Mouse (Mus musculus) cerebellum, postnatal 4 days (tissue): Measurements from ENCODE around the gene Prss33.
A peak's percentile ranks its signal among the peaks of the same experiment; 100 is the strongest.

Experiments used
- DNase-seq, 2 experiments: peaks; one replicate each; pipeline ENCODE4 v3.0.0; 2022; ENCODE audit warnings: low spot score in 2 of 2, mixed read lengths in 1 of 2

Gene Prss33

DNA sequence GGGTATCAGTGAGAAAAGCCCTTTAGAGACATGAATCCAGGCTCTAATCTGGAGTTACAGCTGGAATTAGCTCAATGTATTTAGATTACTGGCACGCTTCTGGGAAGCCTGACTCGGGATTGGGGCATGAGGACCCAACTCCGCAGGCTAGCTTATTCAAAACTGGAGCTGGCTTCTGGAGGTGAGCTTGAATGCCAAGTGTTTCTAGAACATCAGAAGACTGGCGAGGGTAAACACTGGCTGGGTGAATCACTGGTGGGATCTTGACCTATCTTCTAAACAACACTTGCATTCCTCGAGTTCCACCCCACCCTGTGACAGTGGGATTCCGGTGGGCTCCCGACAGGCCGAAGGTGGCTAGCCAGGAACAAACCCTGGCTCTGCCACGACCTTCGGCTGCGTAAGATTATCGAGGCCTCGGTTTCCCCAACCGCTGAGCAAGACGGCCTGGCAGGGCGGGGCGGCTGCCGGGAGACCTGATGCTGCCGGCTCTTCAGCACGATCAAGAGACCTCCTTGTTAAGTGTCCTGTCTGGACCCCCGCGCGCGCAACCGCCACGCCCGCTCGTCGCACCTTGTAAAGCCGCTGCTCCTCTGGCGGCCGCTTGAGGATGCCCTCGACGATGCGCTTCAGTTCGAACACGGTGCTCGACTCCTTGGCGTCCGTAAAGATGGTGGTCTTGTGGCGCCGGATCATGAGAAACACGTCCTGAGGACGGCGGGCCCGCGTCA lies 7.4 kb downstream of the Prss33 start:
- peak in 1 of 2 experiments; percentile 62 for DNase-seq

DNA sequence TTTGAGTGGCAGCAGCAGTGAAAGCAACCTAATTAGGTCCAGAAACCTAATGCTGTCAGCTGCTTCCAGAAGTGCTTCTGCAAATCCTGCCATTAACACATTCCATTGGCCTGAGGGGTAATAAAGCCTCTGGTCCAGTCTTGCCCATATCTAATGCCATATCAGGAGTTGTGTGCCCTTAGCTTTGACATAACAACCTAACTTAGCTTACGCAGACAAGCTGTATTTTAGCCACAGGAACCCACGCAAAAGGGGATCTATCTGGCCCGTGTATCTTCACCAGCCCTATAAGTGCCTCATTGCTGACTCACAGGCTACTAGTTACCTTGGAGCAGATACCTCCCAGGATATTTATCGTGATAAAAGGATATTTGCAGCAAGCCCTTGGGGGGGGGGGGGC lies 10.3 kb downstream of the Prss33 start:
- DNase-seq: no peak

DNA sequence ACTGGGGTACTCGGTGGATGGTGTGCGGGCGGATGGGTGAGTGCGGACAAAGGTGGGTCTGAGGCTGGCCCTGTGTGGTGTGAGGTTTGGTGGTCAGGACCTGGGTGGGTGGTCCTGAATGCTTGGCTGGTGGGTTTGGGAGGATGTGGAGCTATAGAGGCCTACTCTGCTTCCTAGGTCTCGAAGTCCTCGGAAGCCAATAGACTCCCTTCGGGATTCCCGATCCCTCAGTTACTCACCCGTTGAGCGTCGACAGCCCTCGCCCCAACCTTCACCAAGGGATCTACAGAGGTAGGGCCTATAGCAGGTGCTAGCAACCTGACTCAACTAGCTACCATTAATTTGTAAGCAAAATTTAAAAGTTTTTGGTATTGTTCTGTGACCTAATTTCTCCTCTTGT lies 12.2 kb downstream of the Prss33 start:
- no peak for DNase-seq

DNA sequence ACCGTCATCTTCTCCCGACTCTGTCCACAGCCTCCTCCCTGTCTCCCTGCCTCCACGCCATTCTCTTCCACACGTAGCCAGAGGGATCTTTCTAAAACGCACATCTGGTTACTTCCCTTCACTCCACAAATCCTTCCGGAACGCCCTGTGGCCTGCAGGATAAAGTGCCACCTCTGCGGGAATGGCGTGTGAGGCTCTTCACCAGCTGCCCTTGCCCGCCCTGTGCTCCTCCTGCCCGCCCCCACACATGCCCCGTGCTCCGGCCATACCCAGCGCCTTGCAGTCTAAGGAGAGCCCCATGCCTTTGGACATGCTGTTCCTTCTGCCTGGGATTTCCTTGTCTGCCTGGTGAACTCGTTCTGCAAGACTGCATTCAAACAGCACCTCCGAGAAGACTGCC lies 12.8 kb downstream of the Prss33 start:
- DNase-seq: no peak

DNA sequence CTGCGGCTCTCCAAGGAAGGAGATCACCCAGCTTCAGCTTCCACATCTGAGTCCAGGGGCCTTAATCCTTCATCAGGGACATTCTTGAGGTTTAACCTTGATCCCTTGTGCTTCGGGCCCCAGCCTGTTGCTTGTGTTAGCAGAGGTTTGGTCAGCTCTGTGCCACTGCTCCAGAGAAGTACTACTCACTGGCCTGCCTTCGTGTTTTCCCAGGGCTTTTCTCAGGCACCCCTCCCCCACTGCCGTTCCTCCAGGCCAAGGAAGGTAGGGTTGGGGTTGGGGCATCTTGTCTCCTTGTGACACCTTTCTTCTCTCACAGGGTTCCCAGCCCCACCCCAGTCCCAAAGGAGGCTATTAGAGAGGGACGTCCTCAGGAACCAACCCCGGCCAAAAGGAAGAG lies 13.8 kb downstream of the Prss33 start:
- no peak for DNase-seq

DNA sequence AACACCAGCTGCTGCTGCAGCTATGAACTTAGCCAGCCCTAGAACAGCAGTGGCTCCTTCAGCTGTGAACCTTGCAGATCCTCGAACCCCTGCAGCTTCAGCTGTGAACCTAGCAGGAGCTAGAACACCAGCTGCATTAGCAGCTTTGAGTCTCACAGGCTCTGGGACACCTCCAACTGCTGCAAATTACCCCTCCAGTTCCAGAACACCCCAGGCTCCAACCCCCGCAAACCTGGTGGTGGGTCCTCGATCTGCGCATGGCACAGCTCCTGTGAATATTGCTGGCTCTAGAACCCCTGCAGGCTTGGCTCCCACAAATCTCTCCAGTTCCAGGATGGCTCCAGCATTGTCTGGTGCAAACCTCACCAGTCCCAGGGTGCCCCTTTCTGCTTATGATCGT lies 15.1 kb downstream of the Prss33 start:
- no peak for DNase-seq

DNA sequence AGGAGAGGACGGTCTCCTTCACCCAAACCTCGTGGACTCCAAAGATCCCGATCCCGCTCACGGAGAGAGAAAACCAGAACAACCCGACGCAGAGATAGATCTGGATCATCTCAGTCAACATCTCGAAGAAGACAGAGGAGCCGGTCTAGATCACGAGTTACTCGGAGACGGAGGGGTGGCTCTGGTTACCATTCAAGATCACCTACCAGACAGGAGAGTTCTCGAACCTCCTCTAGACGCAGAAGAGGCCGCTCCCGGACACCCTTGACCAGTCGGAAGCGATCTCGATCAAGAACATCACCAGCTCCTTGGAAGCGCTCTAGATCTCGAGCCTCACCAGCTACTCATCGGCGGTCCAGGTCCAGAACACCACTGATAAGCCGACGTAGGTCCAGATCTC lies 16.6 kb downstream of the Prss33 start:
- no peak for DNase-seq

DNA sequence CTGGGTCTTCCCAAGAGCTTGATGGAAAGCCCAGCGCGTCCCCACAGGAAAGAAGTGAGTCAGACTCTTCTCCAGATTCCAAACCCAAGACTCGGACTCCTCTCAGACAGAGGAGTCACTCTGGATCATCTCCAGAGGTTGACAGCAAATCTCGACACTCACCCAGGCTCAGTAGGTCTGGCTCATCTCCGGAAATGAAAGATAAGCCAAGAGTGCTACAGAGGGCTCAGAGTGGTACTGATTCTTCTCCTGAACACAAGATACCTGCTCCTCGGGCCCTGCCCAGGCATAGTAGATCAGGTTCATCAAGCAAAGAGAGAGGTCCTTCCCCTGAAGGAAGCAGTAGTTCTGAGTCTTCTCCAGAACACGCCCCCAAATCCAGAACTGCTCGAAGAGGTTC lies 17.3 kb downstream of the Prss33 start:
- no peak for DNase-seq

DNA sequence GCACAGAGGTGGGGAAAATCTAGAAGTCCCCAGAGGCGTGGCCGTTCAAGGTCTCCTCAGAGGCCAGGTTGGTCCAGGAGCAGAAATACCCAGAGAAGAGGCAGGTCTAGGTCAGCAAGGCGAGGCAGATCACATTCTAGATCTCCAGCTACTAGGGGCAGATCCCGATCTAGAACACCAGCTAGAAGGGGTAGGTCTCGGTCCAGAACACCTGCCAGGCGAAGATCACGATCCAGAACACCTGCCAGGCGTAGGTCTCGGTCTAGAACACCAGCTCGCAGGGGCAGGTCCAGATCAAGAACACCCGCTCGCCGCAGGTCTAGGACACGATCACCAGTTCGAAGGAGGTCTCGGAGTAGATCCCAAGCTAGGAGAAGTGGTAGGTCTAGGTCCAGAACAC lies 20.2 kb downstream of the Prss33 start:
- DNase-seq: no peak

DNA sequence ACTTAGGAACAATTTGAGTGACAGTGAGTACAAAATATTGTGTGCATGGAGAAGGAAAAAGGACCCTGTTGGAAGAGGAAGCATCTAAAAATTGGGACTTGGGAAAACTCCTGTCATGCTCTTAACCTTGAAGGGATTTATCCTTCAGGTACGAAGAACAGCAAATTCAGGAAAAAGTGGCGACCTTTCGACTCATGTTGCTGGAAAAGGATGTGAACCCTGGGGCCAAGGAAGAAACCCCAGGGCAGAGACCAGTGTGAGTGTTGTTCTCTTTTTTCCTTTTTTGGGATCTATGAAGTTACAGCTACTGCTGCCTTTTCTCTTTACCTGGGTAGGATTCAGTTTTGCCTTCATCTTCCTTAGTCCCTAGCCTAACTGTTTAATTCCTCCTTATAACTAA lies 27.9 kb downstream of the Prss33 start:
- DNase-seq: no peak

DNA sequence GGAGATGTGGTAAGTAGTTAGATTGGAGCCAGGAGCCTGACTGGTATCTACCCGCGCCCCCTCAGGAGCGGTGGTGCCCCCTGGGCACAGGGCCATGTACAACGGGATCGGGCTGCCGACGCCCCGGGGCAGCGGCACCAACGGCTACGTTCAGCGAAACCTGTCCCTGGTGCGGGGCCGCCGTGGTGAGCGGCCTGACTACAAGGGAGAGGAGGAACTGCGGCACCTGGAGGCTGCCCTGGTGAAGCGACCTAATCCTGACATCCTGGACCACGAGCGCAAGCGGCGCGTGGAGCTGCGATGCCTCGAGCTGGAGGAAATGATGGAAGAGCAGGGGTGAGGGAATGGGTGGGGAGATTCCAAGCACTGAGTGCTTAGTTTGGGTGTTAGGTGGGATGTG lies 29.0 kb downstream of the Prss33 start:
- no peak for DNase-seq

DNA sequence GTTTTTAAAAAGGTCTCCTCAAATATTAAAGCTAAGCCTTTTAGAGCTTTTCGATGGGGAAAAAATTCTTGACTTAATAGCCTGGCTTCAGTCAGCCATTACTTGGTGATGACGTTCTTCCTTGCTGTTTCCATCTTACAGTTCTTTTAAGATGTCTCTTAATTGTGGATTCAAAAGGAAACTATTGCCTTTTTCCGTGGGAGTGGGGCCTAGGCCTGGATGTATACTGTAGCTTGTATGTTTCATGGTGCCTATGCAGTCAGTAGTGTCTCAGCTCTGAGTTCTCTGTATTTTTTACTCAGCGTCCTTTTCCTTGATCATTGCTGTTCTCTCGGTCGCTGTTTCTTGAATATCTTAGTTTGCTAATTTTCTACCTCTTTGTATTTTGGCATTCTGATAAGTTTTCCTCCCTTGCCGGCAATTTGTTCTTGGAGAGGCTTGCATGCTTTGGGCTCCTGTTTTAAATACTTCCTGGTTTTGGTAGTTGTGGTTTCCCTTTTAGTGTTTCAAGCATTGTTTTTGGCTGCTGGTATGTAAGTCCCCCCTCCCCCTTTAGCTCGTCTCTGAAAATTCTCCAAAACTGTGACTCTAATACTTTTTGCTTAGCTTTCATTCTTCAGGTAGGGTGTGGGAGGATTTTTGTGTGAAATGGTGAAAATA lies 31.3 kb downstream of the Prss33 start:
- no peak for DNase-seq

DNA sequence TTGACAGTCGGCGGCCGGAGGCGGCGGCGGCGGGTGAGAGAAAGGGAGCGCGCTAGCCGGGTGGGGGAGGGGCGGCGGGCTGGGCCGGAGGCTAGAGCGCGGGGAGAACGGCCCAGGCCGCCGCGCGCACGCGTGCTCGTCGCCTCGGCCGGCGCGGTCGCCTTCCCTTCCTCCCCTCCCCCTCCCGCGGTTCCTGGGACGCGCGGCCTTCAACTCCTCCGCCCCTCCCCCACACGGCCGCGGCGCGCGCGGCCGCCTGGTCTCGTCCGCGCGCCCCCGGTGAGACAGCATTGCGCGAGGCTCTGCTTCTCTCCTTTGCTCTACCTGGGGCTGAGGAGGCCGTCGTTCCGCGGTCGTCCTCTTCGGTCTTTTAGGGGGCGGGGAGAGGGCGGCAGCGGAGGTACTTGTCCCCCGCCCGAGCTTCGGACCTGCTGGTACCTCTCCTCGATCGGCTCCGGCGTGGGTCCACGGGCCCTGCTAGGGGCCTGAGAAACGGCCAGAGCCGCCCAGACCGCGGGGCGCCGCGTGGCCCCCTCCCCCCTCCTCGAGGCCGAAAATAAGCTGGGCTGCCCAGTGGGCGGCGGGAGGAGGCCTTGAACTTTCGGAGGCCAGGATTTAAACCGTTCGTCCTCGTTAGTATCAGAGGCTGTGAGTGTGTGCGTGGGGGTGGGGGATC lies 32.4 kb downstream of the Prss33 start:
- DNase-seq: peak; percentile 56 to 84

DNA sequence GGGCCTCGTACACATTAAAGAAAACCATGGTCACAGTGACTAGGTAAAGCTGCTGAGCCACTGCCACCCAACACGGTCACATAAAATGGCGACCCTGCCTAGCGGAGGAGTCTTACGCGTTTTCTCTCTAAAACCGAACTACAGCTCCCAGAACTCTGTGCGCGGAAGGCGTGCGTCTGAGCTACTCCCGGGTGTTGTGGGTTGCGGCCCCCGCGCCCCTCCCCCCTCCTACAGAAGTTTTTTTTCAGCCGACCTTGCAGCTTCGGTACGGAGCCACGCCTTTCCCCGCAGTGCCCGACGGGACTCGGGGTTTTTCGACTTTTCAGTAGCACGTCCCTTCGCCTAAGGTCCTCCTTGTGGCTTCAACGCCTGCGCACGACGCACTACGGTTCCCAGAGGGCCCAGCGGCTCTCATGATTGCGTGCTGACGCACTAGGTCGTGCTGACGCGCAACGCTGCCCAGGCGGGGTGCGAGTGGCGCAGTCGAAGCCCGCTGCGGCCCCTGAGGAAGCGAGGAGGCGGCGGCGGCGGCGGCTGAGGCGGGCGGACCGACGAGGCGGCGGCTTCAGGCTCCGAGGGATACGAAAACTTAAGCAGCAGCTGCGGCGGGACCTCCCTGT lies 33.0 kb downstream of the Prss33 start:
- peak; percentile 88 to 95 for DNase-seq

DNA sequence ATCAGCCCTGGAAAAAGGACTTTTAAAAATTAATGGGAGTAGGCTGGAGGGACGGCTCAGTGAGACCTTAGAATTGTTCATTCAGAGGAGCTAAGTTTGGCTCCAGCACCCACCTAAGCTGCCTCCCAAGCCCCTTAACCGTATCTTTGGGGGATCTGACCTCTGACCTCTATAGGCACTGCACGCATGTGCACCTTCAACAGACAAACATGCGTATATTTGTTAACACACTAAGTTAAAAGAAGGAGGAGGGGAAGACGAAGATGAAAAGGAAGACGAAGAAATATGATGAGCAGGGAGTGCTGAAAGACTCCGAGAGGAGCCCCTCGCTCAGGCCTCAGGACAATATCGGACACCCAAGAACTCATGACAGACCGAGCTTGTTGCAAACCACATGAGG lies 34.2 kb downstream of the Prss33 start:
- DNase-seq: no peak

DNA sequence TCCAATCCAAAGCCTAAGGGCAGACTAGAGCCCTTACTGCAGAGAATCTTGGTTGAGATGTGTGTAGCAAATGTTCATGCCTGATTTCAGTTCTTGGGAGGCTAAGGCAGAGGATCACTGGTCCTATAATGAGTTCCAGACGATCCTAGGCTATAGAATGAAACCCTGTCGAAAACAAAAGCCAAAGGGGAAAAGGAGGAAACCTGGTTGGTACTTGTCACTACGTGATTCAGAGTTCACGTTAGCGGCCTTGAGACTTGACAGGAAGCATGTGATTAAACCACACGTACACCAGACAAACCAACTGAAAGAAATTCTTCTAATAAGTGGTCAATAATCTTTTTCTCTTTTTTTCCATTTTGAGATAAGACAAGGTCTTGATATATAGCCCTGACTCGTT lies 38.5 kb downstream of the Prss33 start:
- DNase-seq: no peak

DNA sequence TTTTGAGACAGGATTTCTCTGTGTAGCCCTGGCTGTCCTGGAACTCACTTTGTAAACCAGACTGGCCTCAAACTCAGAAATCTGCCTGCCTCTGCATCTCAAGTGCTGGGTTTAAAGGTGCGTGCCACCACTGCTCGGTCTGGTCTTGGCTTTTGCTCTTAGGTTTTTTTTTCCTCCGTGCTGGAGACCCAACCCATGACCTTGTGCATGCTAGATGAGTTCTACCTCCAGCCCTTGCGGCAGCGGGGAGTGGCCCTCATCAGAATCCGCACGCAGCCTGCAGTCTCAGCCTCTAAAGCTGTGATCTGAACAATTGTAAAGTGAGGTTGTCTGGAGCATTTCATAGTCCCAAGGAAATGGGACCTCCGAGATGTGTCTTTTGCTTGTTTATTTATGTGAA lies 40.5 kb downstream of the Prss33 start:
- DNase-seq: no peak

DNA sequence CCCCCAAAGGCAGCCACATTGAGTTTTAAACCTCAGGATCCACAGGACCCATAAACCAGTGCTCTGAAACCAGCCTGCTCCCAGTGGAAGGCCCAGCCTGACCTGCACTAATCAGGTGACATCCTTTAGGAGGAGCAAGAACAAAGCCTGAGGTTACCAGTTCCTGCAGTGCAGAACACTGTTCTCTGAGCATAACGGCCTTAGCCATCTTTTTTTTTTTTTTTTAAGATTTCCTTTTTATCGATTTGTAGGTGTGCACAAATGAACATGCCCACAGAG lies 44.8 kb downstream of the Prss33 start:
- DNase-seq: no peak

DNA sequence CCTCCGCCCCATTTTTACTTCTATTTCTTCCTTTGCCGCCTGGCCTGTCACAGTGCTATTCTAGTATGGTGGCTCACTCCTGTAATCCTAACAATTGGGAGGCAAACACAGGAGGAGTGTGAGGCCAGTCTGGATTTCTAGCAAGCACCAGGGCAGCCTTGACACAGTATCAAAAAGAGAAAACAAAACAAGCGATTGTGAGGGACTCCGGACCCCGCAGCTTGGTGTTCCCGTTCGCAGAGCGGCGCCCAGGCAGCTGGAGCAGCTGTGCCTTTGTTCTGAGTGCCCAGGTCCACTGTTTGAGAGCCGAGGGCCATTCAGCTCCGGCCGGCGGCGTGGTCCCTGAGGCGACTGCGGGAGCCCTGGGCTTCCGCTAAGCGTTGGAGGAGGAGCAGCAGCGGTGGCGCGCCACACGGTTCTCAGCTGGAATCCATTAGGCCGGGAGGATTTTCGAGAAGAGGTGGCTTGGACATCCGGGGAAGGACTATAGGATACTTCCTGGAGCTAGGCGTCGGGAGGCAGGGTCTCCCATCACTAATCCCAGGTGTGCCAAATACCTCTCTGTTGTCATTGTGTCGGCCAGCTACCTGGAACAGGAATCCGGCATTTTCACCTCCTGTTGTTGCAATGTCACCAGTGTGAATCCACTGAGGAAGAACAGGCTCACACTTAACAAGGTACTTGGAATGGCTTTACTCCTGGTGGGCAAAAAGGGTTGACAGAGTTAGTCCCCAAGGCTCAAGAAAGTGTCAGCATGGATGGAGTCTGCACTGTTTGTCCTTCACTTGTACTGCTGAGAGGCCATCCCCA lies 45.4 kb downstream of the Prss33 start, which contains the start of gene Srrm2:
TSS of gene Srrm2 (plus strand) at position 264 of the 810 bp plus-strand sequence.
- peak in 1 of 2 experiments; percentile 40 for DNase-seq

DNA sequence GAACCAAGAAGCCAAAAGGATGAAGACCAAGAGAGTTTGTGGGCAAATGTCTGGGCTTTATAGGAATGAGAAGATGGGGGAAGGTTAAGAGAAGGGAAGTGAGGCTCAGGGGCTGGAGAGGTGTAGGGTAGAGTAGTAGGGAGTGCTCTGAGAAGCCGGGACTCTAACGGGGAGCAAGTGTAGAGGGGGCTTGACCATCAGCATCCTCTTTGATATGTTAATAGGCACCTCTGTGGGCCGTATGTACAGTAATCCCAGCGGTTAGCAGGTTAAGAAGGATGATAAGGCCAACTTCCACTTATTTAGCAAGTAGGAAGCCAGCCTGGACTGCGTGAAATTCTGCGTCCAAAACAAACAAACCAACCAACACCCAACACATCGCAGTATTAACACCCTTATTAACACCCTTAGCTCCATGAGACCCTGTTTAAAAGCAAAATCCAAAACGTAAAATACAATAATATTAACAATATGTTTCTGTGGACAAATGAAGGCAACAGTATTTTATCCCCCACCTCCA lies 46.0 kb downstream of the Prss33 start:
- DNase-seq: no peak

DNA sequence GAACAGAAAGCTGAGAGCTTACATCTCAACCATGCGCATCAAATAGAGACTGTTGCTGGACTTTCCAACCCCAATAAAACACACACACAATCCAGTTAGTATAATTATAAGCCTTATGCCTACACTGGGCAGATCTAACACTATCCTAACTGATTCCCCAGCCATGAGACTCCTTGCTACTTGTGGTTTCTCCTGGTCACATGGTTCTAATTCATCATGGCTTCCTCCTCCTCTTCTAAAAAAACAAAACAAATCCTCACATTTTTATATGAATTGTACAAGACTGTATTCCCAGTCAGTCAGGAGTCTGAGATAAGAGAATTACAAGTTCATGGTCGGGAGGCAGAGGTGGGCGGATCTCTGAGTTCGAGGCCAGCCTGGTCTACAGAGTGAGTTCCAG lies 46.9 kb downstream of the Prss33 start:
- no peak for DNase-seq

DNA sequence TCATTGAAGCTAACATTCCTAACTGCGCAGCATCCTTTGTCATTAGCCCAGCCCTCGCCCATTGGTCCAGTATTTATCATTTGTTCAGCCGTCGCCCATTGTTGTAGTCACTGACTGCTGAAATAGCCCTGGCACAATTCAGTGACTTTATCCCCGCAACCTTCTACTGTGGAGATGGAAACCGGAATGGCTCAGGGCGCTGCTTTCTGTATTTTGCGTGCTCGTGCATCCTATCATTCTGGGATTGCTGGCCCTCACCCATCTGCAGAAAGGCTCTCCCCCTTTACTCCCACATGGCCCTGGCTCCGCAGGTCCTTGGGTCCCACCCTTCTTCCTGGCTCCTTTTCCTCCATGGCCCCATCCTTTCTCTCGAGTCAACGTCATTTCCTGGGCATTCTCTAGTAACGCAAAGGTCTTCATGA lies 49.3 kb downstream of the Prss33 start:
- DNase-seq: peak in 1 of 2 experiments; percentile 22
